Mouse (Mus musculus) left cerebral cortex, adult 9 months (tissue): ENCODE measurements at regions not wholly inside any gene's neighbourhood (a gene's known extent, or its start where the extent isn't known, plus 50 kb on each side); places are given as distances from the start of the nearest gene placed in this dataset.

ENCODE experiments used
- DNase-seq, 2 experiments: peaks; one replicate each; pipeline ENCODE4 v3.0.0; 2022; ENCODE audit warnings: low spot score in 2 of 2

DNA sequence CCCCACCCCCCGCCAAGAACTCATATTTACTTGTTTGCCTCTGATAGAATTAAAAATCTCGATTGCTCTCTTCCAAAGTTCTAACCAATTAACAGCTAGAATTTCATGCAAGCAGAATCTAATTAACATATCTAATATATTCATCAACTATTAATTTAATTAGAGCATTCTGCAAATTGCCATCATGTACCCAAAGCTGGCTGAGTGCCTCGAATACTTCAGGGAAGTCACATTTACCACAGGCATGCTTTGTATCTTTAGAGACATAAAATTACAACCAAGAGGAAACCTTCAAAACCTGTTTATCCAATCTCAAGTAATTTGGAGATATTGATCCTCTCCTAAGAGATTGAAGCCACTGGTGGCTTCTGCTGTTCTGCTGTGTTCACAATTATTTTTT is 401.6 kb upstream of the Nmur2 start:
- no peak for DNase-seq

GRCm38 (mm10) chr11:56441071-56441470 is 400.3 kb upstream of the Nmur2 start:
- no peak for DNase-seq

DNA sequence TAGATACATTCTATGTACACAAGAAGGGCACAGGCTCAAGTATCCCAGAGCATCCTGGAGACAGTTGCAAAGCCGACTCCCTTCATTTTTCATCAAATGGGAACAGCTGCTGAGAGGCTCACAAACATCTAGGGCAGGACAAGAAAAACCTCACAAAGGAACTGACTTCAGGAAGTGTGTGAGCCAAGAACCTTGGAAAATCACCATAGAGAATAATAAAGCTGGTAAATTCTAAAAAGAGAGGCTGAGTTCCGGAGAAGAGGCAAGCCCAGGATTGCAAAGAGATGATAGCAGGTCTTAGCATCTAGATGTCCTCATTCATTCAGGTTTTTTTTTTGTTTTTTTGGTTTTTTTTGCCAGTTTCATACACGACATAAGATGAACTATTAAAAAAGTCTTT is 390.3 kb upstream of the Nmur2 start:
- no peak for DNase-seq

GRCm38 (mm10) chr11:56384761-56385160 is 344.0 kb upstream of the Nmur2 start:
- DNase-seq, result no peak

GRCm38 (mm10) chr11:56377535-56377934 is 336.7 kb upstream of the Nmur2 start:
- DNase-seq, result peak in 1 of 2 experiments; percentile 28

DNA sequence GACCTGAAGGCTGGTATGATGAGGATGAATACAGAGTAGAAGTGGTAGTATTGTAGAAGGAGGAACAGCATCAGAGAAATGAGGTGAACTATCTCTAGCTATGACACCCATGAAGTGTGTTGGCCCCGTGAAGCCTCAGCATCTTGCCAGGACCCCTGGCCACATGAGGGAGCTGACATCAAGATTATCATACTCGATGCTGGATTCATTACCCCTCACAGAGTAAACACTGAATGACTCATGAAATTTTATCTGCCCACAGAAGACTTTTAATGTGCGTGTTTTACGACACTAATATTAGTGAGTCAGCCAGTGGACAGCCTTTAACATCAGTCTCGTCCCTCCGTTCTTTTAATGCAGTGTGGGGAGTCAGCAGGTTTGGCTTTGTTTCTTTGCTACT is 333.5 kb upstream of the Nmur2 start:
- DNase-seq, result no peak

DNA sequence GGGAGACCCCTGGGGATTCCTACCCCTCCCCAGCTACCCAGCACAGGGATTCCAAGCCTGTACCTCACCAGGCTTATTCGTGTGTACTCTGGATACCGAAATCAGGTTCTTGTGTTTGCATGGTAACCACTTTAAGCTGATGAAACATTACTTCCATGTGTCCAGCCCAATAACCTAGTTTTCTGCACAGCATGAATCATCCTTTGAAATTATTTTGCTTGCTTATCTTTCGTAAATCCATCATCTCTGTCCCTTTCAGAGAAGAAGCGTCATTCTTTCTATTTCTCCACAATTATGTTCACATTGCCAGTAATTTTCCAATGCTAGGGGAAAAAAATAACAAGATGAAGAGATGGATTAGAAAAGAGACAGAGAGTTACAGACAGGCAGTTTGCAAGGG is 332.8 kb upstream of the Nmur2 start:
- DNase-seq, result no peak

DNA sequence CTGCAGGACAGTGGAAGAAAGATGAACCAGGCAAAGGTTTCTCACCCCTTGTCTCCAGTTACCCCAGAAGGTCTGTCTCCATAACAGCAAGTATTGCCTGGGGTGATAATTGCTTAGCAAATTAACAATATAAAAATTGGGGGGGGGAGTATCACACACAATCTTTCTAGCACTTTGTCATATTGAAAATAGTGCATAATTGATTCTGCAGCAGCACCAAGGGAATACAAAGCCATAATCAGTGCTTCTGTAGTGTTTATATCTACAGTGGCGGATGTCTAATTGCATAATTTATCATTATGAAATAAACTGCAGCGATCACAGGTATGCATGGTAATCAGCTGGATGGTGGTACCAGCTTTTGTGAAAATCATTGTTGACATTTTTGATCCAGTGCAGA is 316.9 kb upstream of the Nmur2 start:
- no peak for DNase-seq

GRCm38 (mm10) chr11:56351798-56352366 is 311.1 kb upstream of the Nmur2 start:
- peak in 1 of 2 experiments; percentile 11 for DNase-seq

DNA sequence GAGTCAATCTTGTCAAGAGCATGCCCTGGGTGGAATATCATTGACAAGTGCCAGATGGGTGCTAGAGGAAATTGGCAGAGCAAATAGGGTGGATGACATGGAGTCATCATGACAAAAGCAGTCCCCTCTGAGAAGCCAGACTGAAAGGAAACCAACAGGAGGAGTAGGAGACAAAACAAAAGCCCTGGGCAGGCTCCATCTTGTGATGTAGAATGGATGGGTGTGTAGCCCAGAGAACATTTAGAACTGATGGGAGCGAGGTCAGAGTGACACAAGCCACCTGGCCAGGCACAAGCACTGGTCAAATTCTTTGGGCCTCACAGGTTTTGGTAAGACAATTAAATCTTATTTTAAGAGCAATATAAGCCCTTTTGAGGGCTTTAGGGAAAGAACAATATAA is 310.4 kb upstream of the Nmur2 start:
- no peak for DNase-seq

GRCm38 (mm10) chr11:56349766-56350165 is 309.0 kb upstream of the Nmur2 start:
- DNase-seq, result no peak

GRCm38 (mm10) chr11:56348408-56348807 is 307.6 kb upstream of the Nmur2 start:
- peak in 1 of 2 experiments; percentile 8 for DNase-seq

GRCm38 (mm10) chr11:56343083-56343482 is 302.3 kb upstream of the Nmur2 start:
- no peak for DNase-seq

DNA sequence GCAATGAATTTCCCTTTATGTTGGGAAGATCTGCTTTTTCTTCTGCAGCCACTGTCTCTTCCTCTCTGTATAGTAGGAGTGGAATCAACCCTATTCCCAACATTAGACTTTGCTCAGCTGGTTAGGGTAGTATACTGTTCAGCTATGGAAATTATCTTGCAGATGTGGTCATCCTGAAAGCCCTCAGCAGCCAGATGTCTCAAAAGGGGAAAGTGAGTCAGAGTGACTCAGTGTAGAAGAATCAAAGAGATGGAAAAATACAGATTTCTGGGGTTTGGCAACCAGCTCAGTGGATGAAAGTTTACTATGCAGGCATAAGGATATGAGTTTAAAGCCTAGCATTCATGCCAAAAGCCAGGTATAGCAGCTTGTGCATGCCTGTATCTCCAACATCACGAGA is 300.9 kb upstream of the Nmur2 start:
- no peak for DNase-seq

DNA sequence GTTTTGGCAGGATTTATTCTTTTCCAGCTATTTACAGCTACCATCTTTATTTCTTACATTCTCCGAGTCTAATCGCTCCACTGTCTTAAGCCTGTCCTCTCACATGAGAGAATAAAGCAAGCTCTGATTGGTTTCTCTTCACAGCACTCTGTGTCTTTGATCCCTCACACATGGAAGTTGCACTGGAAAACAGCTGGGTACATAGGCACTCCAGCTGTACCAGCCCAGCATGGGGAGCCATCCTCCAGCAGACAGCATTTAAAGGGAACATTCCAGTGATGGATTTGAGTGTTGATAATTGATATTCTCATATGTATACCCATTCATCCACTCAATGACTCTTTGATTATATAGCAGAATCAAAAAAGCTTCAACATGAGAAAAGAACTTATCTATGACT is 300.2 kb upstream of the Nmur2 start:
- no peak for DNase-seq

DNA sequence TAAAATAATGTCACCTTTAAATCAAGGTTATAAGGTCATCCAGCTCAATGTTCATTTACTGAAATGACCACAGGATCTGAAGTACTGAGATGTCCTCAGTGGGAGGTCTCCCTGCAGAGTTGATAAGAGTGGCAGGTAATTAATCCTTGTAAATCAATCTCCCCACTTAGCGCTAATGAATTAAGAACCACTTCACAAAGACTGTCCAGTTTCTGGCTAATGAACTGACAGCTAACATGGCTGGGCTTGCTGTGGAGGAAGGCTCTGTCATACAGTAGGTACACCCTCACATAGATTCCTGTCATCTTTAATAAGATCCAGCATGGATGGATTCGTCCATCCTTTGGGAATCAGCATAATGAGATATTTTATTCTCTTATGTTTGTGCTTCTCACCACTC is 297.7 kb upstream of the Nmur2 start:
- no peak for DNase-seq

- DNase-seq, result peak in 1 of 2 experiments; percentile 50
Observed at GRCm38 (mm10) chr11:56335937-56336336, 295.1 kb upstream of the Nmur2 start.

DNA sequence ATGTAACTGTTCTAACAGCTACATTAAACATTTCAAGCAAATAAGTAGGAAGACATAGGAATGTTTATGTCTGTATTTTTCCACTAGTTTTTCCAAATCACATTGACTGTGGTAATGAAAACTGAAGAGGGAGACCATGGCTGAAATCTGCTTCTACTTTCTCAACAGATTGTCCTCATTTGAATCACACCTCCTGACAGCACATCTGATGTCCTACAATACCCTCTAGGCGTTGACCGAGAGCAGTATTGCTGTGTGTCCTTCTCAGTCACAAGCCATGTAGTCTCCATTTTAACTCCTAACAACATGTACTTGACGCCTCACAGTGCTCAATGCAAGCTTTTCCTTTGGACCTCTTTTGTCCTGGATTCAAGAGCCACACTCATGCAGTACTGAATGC is 279.5 kb upstream of the Nmur2 start:
- DNase-seq, result no peak

DNA sequence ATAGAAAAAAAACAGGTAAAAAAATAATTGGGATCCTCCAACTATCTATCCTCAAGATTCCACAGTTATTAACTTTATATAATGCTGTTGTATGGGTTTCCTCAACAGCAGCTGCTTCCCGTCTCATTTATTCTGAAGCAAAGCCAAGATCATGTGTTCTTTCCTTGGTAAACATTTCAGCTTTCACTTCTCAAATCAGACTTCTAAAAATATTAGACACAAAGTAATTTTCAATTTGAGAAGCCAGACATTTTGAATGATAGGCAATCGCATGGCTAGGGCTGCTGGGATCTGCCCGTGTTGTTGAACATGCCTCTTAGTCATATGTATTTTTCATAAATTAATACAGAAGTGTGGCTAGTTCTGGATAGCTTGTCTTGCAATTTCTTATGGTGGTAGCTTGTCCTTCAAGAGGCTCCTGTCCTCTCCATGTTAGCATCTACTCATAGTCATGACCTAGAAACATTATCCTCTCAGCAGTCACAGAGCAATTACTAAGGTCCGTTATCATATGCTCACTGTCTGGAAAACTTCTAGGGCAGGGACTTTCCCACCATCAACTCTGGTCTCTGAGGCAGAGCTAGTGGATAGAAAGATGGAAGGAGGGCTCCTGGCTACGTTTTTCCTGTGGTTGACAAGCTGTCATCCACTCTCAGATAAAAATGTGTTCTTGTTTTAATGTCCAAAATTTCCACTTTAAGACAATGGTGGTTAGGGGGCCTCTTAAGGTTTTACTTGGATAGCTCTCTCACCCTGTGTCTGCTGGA is 274.6 kb upstream of the Nmur2 start:
- DNase-seq, result no peak

DNA sequence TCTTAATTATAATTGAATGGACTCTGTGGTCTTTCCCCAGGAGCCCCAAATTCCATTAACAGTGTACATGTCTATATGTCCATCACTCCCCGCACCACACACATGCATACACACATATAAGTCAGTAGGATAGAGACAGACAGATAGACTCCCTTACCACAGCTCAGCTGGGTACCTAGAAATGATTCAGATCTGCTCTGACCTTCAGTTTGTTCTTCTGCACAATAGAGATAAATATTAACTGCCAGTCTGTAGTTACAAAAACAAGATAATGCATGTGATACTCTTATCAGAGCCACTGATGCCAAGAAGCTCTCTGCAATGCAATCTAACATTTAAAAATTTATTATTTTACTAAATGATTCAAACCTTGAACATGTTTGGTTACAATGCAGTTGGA is 268.7 kb upstream of the Nmur2 start:
- DNase-seq, result no peak

GRCm38 (mm10) chr11:56308383-56309105 is 267.7 kb upstream of the Nmur2 start:
- DNase-seq, result no peak

- no peak for DNase-seq
Observed at GRCm38 (mm10) chr11:56307051-56307450, 266.2 kb upstream of the Nmur2 start.
